Mouse (Mus musculus) embryonic facial prominence, embryonic 12.5 days (tissue): ENCODE measurements around the gene Plau. TPM values are rescaled to one million over a fixed set of nuclear protein-coding genes. Genes with fewer than 3 reads are reported as not detected.

ENCODE experiments used
- ATAC-seq: fragments of 200-750 bp; cut with Nextera tagmentation; 2 replicates; pipeline ENCODE4 v1.8.0; 2017; ENCODE audit not compliant: insufficient number of reproducible peaks, insufficient read depth, low FRiP score, low TSS enrichment
- H3K27ac ChIP-seq: fragments of 300-500 bp; sonication (generic); 2 replicates; pipeline ENCODE4 v1.5.1; 2016; ENCODE audit warnings: mild to moderate bottlenecking
- H3K27me3 ChIP-seq: fragments of 300-500 bp; sonication (generic); 2 replicates; pipeline ENCODE4 v1.6.1; 2016; ENCODE audit warnings: mild to moderate bottlenecking, moderate library complexity
- H3K36me3 ChIP-seq: fragments of 300-500 bp; sonication (generic); 2 replicates; pipeline ENCODE4 v1.6.1; 2016; ENCODE audit warnings: mild to moderate bottlenecking
- H3K4me1 ChIP-seq: fragments of 300-500 bp; sonication (generic); 2 replicates; pipeline ENCODE4 v1.6.1; 2016
- H3K4me2 ChIP-seq: fragments of 300-500 bp; sonication (generic); replicated peaks from 2 replicates; pipeline ENCODE4 v1.6.1; 2016; ENCODE audit warnings: mild to moderate bottlenecking, moderate library complexity
- H3K4me3 ChIP-seq: fragments of 300-500 bp; sonication (generic); 2 replicates; pipeline ENCODE4 v1.5.1; 2016; ENCODE audit warnings: mild to moderate bottlenecking
- H3K9ac ChIP-seq: fragments of 300-500 bp; sonication (generic); 2 replicates; pipeline ENCODE4 v1.6.1; 2016; ENCODE audit warnings: mild to moderate bottlenecking, moderate library complexity
- H3K9me3 ChIP-seq: fragments of 300-500 bp; sonication (generic); 2 replicates; pipeline ENCODE4 v1.6.1; 2016; ENCODE audit warnings: mild to moderate bottlenecking, moderate library complexity
- WGBS: fragments of 180-500 bp; shearing (Covaris S2); methylation state at CpG from one replicate; pipeline ENCODE4 v1.1.7; 2016; 5-methylcytosine and 5-hydroxymethylcytosine counted together
- polyA plus RNA-seq: library from polyadenylated mRNA; unstranded; fragments of >200 nt; fragmentation: Nextera tagmentation; extraction: Ambion mirVana; gene quantifications from 2 replicates; pipeline ENCODE4 v1.2.1, GENCODE M21; 2016

Gene Plau
- polyA plus RNA-seq, 1 experiment from 2014 or later = 0.99 TPM

- H3K36me3 ChIP-seq = peaks cover 12% of the 10 kb centered on the region
- H3K4me2 ChIP-seq = peak overlapping the region; percentile 90; the same call in 1 of the 2 replicates
- WGBS = 32% methylated on average over 8 of the region's 9 CpGs
- H3K9ac ChIP-seq = no peak overlapping the region
- no peaks in the 10 kb centered on the region for H3K9me3 ChIP-seq
- peaks cover 37% of the 10 kb centered on the region for H3K4me1 ChIP-seq
- no peak overlapping the region for H3K4me3 ChIP-seq
- ATAC-seq = no peak
- H3K27me3 ChIP-seq = no peaks in the 10 kb centered on the region
- peak overlapping the region; percentile 25; the same call in 1 of the 2 replicates for H3K27ac ChIP-seq
These were observed 40.9 kb upstream of the Plau start for GRCm38 (mm10) chr14:20795423-20796152.

- Histone ChIP-seq H3K9ac (no peak overlapping the region), H3K4me1 (peaks cover 33% of the 10 kb centered on the region), H3K4me2 (no peak overlapping the region), H3K27ac (no peak overlapping the region), H3K9me3 (no peaks in the 10 kb centered on the region), H3K36me3 (peaks cover 6% of the 10 kb centered on the region), H3K27me3 (no peaks in the 10 kb centered on the region), H3K4me3 (no peak overlapping the region)
- WGBS = 66% methylated on average over 8 of the region's 8 CpGs
- ATAC-seq = no peak
These were observed 40.3 kb upstream of the Plau start for GRCm38 (mm10) chr14:20796170-20796569.

GRCm38 (mm10) chr14:20796643-20797042 is 39.8 kb upstream of the Plau start:
- H3K9ac ChIP-seq = no peak overlapping the region
- WGBS = 60% methylated on average over 8 of the region's 8 CpGs
- no peak overlapping the region for H3K4me2 ChIP-seq

GRCm38 (mm10) chr14:20798300-20798699 is 38.2 kb upstream of the Plau start:
- ATAC-seq = no peak
- 73% methylated on average over 6 of the region's 6 CpGs for WGBS
- Histone ChIP-seq H3K4me3 (no peak overlapping the region), H3K27me3 (no peaks in the 10 kb centered on the region), H3K9ac (no peak overlapping the region), H3K4me2 (no peak overlapping the region), H3K4me1 (peaks cover 15% of the 10 kb centered on the region), H3K9me3 (no peaks in the 10 kb centered on the region), H3K27ac (no peak overlapping the region), H3K36me3 (no peaks in the 10 kb centered on the region)

More at GRCm38 (mm10) chr14:20796643-20797042, 39.8 kb upstream of the Plau start:
- H3K27ac ChIP-seq = no peak overlapping the region
- peaks cover 1% of the 10 kb centered on the region; the same call in 1 of the 2 replicates for H3K36me3 ChIP-seq
- H3K9me3 ChIP-seq = no peaks in the 10 kb centered on the region
- ATAC-seq = no peak
- H3K4me3 ChIP-seq = no peak overlapping the region
- H3K27me3 ChIP-seq = no peaks in the 10 kb centered on the region
- peaks cover 28% of the 10 kb centered on the region for H3K4me1 ChIP-seq

GRCm38 (mm10) chr14:20798761-20799160 is 37.7 kb upstream of the Plau start:
- Histone ChIP-seq H3K27ac (no peak overlapping the region), H3K27me3 (no peaks in the 10 kb centered on the region), H3K9me3 (no peaks in the 10 kb centered on the region), H3K4me2 (no peak overlapping the region), H3K36me3 (no peaks in the 10 kb centered on the region), H3K4me1 (peaks cover 18% of the 10 kb centered on the region), H3K9ac (no peak overlapping the region), H3K4me3 (no peak overlapping the region)
- ATAC-seq = no peak
- WGBS = 9% methylated on average over 7 of the region's 7 CpGs

DNA sequence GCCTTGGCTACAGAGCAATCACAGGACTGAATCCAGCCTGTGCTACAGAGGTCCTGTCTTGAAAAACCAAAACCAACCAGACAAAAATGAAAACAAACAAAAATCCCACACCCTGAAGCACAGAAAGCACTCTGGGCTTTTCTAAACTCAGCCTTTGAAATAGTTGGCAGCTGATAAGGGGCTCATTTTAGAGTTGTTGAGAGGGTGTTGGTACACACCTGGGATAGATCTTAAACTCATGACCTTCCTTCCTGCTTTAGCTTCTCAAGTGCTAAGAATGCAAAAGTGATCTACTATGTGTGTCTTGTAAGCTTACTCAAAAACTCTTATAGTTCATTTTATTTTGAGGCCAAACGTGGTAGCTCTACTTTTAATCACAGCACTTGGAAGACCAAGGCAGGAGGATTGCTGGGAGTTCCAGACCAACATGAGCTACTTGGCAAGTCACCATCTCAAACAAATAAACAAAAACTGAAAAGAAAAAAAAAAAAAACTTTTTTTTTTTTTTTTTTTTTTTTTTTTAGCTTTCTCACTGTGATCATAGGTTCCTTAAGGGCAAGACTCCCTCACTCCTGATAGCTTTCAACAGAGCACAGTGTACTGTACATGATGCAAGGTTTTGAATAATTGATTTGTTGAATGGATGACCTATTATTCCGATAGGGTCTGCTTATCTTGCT is 33.4 kb upstream of the Plau start:
- H3K4me1 ChIP-seq = 0 out of 2 replicates have a peak, but pooled peaks cover 6% of the 10 kb centered on the region
- 42% methylated on average over 2 of the region's 2 CpGs for WGBS
- ATAC-seq = peak; percentile 42; the same call in 1 of the 2 replicates
- no peaks in the 10 kb centered on the region for H3K9me3 ChIP-seq
- no peak overlapping the region for H3K27ac ChIP-seq
- no peaks in the 10 kb centered on the region for H3K36me3 ChIP-seq
- H3K4me2 ChIP-seq = no peak overlapping the region
- H3K27me3 ChIP-seq = no peaks in the 10 kb centered on the region
- H3K9ac ChIP-seq = no peak overlapping the region
- H3K4me3 ChIP-seq = no peak overlapping the region

- ATAC-seq = peak; percentile 31; the same call in 1 of the 2 replicates
- Histone ChIP-seq H3K9me3 (no peaks in the 10 kb centered on the region), H3K4me3 (no peak overlapping the region), H3K4me1 (0 out of 2 replicates have a peak, but pooled peaks cover 6% of the 10 kb centered on the region), H3K36me3 (no peaks in the 10 kb centered on the region), H3K9ac (no peak overlapping the region), H3K27me3 (no peaks in the 10 kb centered on the region), H3K27ac (no peak overlapping the region), H3K4me2 (no peak overlapping the region)
- WGBS = 5% methylated on average over 7 of the region's 7 CpGs
These were observed 32.9 kb upstream of the Plau start for GRCm38 (mm10) chr14:20803606-20803938.

- Histone ChIP-seq H3K9me3 (no peaks in the 10 kb centered on the region), H3K4me1 (0 out of 2 replicates have a peak, but pooled peaks cover 6% of the 10 kb centered on the region), H3K4me2 (no peak overlapping the region), H3K9ac (no peak overlapping the region), H3K27me3 (no peaks in the 10 kb centered on the region), H3K36me3 (no peaks in the 10 kb centered on the region), H3K4me3 (no peak overlapping the region), H3K27ac (no peak overlapping the region)
- 70% methylated on average over 5 of the region's 5 CpGs for WGBS
- ATAC-seq = no peak
These were observed 32.0 kb upstream of the Plau start for GRCm38 (mm10) chr14:20804481-20804880.

GRCm38 (mm10) chr14:20804964-20805672 is 31.3 kb upstream of the Plau start:
- Histone ChIP-seq H3K27ac (no peak overlapping the region), H3K9me3 (no peaks in the 10 kb centered on the region), H3K4me2 (no peak overlapping the region), H3K4me1 (0 out of 2 replicates have a peak, but pooled peaks cover 6% of the 10 kb centered on the region), H3K4me3 (no peak overlapping the region), H3K9ac (no peak overlapping the region), H3K36me3 (no peaks in the 10 kb centered on the region), H3K27me3 (no peaks in the 10 kb centered on the region)
- no peak for ATAC-seq
- WGBS = 80% methylated on average over 9 of the region's 9 CpGs

DNA sequence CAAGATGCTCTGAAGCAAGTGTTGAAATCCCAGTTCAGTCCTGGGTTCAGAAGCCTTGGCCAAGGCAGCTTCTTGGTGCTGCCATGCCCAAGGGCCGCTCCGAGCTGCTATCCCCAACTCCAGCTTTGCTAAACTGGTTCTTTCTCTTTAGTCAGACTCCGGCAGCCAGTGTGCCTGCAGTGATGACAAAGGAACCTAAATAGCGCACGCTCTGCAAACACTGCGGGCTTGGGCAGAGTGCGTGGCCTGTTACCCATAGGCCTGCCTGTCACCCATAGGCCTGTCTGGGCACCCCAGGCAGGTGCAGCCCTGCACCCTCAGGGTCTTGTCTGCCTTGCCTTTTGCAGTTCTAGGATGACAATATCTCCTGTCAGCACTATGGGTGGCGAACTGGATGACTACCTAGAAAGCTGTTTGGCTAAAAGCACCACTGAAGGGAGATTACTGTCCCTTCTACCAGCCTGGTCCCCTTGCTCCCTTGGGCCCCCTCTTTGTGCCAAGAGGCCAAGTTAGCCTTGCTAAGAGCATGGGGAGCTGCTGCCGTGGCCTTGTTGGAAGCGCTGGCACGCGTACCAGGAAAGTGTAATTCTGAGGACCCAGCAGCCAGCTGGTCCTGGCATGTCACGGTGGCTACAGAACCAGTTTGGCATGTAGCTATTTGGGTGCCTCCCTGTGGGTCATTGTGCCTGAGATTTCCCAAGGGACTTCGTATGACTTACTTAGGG is 30.2 kb upstream of the Plau start:
- no peak overlapping the region for H3K4me2 ChIP-seq
- H3K4me3 ChIP-seq = no peak overlapping the region
- H3K9ac ChIP-seq = no peak overlapping the region
- 88% methylated on average over 14 of the region's 14 CpGs for WGBS
- H3K27ac ChIP-seq = no peak overlapping the region
- no peaks in the 10 kb centered on the region for H3K9me3 ChIP-seq
- H3K27me3 ChIP-seq = no peaks in the 10 kb centered on the region
- 0 out of 2 replicates have a peak, but pooled peaks cover 6% of the 10 kb centered on the region for H3K4me1 ChIP-seq
- 0 out of 2 replicates have a peak, but pooled peaks have one; percentile 32 for ATAC-seq
- H3K36me3 ChIP-seq = no peaks in the 10 kb centered on the region

GRCm38 (mm10) chr14:20809349-20809748 is 27.1 kb upstream of the Plau start:
- no peaks in the 10 kb centered on the region for H3K36me3 ChIP-seq
- H3K4me2 ChIP-seq = no peak overlapping the region
- no peaks in the 10 kb centered on the region for H3K9me3 ChIP-seq
- H3K9ac ChIP-seq = no peak overlapping the region
- no peak overlapping the region for H3K4me3 ChIP-seq
- no peak overlapping the region for H3K27ac ChIP-seq
- WGBS = 79% methylated on average over 4 of the region's 4 CpGs
- H3K4me1 ChIP-seq = no peaks in the 10 kb centered on the region
- ATAC-seq = no peak
- H3K27me3 ChIP-seq = no peaks in the 10 kb centered on the region
